Mouse (Mus musculus) cerebellum, adult 11 months (tissue): Measurements from ENCODE around the gene Hsf2.
"Not testable (repeated sequence)": the region's sequence is repeated elsewhere in the genome, so short reads cannot be mapped to it uniquely, and the experiment has no call there.

Source experiments
- DNase-seq: peaks from one replicate; pipeline ENCODE4 v3.0.0; 2022

Gene Hsf2

DNA sequence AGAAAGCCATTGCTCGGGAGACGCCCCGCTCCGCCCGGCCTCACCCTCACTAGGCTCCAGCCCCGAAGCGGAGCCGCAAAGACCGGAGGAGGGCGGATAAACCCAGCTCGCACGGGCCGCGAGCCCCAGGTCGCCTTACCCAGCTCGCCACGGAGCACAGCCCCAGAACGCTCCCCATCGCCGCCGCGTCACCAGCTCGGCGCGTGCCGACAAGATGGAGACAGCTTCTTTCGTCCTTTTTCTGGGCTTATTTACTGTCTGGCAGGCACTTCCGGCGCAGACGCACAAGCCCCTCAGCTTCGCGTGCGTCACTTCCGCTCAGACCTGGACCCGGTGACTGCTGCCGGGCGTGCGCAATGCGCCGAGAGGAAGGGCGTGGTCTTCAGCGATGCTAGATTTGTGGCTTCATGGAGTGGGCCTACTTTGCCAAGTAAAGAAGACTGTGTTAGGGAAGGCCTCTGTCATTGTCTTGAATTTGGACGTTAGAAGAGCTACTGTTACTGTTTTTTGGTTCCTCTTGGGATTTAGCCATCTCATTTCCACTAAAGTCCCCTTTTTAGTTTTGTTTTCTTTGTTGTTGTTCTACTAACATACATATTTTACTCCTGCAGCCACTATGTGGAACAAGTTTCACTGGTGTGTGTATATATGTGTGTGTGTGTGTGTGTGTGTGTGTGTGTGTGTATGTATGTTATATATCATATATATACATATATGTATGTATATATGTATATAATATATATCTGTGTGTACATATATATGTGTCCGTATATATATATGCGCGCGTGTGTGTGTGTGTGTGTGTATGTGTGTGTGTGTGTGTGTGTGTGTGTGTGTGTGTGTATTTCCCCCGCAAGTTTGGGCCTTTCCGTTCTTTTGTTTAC is 46.3 kb downstream of the Hsf2 start, which contains the start of gene Serinc1:
TSS of gene Serinc1 (minus strand) at position 313 of the 884 bp plus-strand sequence.
- peak; percentile 89 for DNase-seq

DNA sequence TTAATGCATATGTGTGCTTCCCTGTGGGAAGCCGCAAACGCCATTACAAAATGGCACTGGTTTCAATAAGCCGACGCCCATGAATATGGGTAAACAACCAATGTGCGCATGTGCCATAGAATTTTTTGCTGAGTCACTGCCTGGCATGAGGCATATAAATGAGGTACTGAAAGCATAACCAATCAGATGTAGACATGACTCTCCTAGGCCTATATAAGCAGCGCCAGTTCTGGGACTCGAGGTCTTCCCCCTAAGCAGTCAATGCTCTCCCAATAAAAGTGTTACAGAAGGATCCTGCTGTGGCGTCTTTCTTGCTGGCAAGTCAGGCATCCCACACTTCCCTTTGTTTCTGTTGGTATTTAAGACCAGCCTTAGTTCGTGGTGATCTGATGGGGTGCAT is 57.7 kb downstream of the Hsf2 start:
- DNase-seq = not testable (repeated sequence)

DNA sequence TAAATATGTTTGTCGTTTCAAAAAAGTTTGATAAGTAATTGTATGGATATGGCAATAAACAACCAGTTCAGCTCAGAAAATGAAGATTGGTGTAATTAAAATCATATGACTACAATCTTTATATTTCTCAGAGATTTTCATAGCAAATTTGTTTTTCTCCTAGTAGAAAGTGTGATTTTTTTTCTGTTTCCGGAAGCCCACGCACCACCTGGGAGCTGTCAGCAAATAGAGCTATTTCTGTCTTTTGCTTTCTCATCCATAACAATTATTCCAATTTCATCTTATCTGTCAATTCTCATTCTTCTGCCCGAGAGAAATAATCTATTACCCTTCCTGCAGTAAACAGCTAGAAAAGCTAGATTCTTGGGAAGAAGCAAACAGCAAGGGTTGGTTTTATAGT is 63.4 kb downstream of the Hsf2 start:
- no peak for DNase-seq

DNA sequence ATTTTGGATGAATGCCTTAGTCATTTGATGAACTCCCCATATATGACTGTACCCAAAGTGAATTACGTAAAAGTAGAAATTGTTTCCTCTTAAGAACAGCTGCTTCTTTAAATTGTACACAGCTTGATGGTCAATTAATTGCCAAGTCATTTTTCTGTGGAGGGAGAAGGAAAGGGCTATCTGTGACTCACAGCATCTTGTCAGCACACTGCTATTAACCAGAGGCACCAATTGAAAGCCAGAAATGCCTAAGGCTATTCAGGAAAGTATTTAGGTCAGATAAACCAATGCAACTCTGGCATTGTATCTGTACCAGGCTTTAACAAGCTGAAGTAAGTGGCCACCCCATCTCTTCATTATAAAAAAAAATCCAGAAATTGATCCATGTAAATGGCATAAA is 67.5 kb downstream of the Hsf2 start:
- DNase-seq = no peak

DNA sequence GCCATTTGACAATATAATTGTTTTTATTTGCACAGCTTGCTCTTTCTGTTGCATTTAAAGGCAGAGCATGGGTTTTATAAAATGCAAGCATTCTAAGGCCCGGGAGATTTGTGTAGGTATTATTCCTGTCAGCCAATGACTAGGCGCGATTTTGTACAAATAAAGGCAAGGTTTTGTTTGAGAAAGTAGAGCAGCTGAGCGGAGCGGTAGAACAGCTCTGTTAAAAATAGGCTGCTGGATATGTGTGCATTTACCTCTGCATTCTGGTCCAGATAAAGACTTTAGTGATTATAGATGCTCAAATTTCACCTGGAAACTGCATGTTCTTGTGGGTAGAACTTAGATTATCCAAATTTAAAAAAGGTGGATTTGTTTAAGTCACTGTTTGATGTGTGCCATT is 71.4 kb downstream of the Hsf2 start:
- no peak for DNase-seq
